Mouse (Mus musculus) c-Kit-positive CD71-positive TER-119-negative erythroid progenitor cells, embryonic 14.5 days (primary cell): ENCODE results near the gene Nfkbib.

ENCODE experiments used
- DNase-seq: peaks from one replicate; pipeline ENCODE4 v3.0.0-alpha.2; 2013; ENCODE audit warnings: low read depth

Nfkbib gene

DNA sequence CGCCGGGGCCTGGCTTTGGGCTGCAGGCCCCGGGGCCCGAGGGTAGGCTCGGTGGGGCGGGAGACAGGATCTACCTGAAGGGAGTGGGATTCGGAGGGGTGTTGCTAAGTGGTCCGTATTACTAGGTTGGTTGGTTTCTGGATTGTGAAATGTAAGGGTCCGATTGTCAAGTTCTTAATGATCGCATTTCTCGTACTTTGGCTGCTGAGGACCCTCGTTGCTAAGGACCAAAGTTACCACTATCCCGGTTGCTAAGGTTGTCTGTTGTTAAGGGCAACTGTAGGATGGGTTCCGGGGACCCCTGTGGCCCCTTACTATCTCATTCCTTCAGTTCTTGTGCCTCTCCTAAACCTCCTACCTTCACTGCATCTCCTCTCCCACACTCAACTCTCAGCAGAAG lies 402 bp downstream of the Nfkbib start:
- DNase-seq: no peak

DNA sequence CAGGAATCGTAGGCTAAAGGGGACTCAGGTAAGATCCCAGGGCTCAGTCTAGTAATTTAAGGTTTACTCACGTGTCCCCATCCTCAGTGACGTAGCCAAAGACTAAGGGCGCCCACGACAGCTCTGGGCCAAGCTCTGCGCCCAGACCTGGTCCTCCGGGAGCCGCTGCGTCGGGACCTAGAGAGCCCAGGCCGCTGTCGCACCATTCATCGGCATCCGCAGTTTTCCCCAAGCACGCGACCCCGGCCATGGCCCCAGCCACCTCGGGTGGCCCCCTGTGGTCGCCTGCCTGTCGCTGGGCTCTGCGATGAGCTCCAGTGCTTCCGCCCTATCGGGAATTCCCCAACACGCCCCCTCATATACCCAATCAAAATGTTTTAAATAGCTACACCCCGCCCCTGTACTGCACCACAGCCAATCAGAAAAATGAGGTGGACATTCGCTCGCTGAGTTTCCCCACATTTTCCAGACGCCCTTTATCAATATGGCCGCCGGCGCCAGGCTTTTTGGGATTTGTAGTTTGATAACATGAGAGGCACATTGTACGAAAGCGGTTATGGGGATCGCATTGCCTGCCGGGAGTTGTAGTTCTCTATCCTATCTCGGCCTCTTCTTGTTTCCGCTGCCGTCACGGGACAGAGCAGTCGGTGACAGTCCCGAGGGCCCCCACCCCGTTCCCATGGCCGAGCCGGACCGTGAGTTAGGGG lies 986 bp downstream of the Nfkbib start, which contains the start of gene Sirt2:
Sirt2 (plus strand) TSS at position 563 of the 707 bp plus-strand sequence.
- peak; percentile 99 for DNase-seq

GRCm38 (mm10) chr7:28765211-28765610 lies 2.1 kb downstream of the Nfkbib start:
- no peak for DNase-seq

DNA sequence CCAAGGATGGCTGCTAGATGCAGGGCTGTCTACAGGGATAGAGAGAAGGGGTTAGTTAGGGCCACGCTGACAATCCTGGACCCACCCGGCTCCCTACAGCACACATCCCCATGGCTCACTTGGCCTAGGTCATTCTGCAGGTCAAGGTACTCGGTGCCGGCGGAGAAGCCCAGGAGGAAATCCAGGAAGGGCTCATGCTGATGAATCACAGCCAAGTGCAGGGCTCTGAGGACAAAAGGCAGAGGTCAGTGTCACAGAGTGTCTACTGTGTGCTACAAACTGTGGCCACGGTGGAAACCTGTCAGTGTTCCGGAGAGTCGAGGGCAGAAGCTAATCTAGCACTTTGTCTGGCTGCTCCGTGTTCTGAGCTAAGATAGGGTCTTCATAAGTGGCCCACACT lies 5.4 kb downstream of the Nfkbib start:
- no peak for DNase-seq

- DNase-seq: no peak
These were observed 8.7 kb downstream of the Nfkbib start for GRCm38 (mm10) chr7:28758623-28759022.

GRCm38 (mm10) chr7:28756079-28756478 lies 11.2 kb downstream of the Nfkbib start, which contains the start of gene Ccer2:
Ccer2 (plus strand) TSS chr7:28756174.
- no peak for DNase-seq

DNA sequence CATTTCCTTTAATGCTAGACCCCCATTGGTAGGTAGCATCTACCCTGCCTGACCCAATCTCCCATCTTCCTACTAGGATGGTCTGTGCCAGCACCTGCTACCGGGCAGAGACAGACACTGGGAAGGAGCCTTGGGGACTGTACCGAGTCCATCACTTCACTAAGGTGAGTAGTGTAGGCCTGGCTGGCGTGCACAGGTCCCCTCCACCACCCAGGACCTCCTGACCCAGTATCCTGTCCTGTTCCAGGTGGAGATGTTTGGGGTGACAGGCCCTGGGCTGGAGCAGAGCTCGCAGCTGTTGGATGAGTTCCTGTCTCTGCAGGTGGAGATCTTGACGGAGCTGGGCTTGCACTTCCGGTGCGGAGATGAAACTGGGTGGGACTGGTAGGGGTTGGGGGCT lies 17.4 kb downstream of the Nfkbib start:
- no peak for DNase-seq

GRCm38 (mm10) chr7:28741709-28742438 lies 25.4 kb downstream of the Nfkbib start, which contains the start of the genes Mrps12 and Sars2:
Mrps12 (minus strand) TSS chr7:28741820.
Sars2 (plus strand) TSS chr7:28741992.
- DNase-seq: peak; percentile 97

DNA sequence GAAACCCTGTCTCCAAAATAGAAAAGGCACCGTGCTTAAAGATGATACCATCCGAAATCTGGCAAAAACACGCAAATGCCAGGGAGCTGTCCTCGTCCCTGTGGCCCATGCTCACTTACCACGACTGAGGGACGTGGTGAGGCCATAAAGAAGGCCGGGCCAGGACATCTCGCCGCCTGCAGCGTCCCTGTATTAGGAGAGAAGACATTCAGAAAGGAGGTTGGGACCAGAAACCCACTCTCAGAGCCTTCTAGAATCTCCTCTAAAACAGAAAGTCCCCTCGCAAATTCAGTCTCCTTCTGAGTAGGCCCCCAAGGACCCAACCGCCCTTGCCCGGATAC lies 26.0 kb downstream of the Nfkbib start:
- DNase-seq: no peak

DNA sequence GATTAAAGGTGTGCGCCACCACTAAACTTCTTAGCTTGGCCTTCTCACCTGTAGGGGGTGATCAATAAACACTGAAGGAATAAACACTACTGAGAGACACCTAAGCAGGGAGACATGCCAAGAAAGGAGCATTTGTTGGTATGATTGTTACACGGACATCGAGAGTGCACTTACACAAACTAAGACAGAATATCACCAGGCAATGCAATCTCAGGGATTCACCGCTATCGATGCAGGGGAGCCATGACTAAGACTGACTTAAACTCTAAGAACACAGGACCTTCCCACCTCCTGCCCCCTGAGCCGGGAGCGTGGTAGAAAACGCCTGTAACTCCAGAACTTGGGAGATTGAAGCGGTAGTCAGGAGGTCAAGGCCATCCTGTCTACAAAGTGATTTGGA lies 26.4 kb downstream of the Nfkbib start:
- no peak for DNase-seq

GRCm38 (mm10) chr7:28739829-28740228 lies 27.5 kb downstream of the Nfkbib start:
- DNase-seq: no peak

DNA sequence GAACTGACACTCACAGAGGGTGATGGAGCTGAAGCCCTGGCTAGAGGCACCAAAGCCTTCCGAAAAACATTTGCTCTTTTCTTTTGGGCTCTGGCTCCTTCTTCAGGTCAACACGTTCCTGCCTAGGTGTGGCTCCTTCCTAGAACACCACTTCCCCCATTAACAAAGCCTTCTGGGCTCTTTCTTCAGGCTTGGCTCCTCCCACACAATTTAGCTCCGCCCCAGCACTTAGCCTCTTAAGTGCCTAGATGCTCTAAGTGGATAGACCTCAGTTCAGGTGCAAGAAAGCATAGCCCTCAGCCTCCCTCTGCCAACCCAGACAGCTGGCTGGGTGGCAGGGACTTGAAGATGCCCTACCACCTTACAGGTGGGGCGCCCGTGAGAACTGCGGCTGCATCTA lies 31.6 kb downstream of the Nfkbib start:
- DNase-seq: no peak

GRCm38 (mm10) chr7:28733211-28733610 lies 34.1 kb downstream of the Nfkbib start:
- DNase-seq: no peak

DNA sequence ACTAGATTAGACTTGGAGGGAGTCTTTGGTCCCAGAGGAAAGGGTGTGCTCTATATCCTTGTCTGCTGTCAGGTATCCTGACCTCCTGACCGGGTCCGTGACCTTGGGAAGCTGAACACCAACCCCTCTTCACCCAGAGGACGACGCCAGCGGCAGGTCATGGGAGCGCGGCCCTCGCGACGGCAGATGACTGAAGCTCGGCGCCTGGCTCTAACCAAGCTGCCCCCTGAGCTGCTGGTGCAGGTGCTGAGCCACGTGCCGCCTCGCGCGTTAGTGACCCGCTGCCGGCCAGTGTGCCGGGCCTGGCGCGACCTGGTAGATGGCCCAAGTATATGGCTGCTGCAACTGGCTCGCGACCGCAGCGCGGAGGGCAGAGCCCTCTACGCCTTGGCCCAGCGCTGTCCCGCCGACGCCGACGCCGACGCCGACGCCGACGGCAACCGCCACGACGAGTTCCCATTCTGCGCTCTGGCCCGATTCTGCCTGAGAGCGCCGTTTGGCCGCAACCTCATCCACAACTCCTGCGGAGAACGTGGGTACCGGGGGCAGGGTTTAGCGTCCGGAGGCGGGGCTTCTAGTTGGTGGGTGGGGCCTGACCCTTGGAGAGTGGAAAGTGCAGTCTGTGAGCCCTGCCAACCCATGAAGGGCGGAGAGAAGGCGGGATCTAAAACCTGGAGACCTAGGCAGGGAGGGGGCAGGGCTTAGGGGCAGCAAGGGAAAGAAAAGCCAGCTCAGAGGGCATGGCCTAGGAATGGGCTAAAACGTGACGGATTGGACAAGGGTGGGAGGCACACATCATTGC lies 34.8 kb downstream of the Nfkbib start:
- peak; percentile 82 for DNase-seq

GRCm38 (mm10) chr7:28727649-28728340 lies 39.5 kb downstream of the Nfkbib start:
- no peak for DNase-seq

DNA sequence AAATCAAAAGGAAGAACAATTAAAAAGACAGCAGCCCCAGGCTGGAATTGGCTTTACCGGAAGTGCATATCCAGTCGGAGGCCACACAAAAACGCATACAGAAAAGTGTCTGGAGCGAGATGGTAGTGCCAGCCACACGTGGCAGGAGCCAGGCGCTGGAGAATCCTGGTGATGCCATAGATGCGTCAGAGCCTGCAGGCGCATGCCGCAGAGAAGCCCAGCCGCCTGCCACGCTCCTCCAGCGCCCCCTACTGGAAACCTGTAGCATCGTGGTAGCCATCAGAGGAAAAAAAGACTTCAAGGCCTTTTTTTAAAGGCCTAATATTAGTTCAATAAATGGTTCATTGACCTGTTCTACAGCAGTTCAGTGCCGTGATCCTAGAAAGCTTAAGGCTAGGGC lies 40.7 kb downstream of the Nfkbib start:
- DNase-seq: peak; percentile 44

DNA sequence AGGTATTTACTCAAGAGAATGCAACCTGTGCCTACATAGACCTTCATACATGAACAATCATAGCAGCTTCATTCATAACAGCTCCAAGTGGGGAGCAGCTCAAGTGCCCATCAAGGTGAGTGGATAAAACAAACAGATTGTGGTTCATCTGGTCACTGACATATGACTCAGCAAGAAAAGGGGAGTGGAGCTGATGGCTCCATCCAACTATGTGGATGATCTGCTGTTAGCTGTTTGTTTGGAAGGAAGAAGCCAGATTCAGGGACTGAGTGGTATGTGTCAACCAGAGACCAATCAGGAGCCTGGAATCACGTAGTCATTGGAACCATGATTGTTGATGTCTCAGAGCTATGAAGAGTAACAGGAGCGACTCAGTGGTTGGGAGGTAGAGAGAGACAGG lies 42.7 kb downstream of the Nfkbib start:
- no peak for DNase-seq

DNA sequence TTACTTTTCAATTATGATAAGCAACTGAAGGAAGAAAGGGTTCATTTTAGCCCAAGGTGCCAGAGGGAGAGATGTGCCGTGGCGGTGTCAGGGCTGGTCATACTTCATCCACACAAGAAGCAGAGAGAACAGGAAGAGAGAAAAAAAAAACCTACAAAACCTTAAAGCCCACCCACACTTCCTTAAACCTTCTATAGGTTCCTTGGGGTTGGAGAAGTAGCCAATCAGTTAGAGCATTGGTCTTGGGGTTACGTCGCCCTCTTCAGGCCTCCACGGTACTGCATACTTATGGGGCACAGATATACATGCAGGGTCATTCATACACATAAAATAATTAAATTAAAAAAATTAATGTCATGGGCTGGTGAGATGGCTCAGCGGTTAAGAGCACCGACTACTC lies 45.2 kb downstream of the Nfkbib start:
- DNase-seq: no peak

DNA sequence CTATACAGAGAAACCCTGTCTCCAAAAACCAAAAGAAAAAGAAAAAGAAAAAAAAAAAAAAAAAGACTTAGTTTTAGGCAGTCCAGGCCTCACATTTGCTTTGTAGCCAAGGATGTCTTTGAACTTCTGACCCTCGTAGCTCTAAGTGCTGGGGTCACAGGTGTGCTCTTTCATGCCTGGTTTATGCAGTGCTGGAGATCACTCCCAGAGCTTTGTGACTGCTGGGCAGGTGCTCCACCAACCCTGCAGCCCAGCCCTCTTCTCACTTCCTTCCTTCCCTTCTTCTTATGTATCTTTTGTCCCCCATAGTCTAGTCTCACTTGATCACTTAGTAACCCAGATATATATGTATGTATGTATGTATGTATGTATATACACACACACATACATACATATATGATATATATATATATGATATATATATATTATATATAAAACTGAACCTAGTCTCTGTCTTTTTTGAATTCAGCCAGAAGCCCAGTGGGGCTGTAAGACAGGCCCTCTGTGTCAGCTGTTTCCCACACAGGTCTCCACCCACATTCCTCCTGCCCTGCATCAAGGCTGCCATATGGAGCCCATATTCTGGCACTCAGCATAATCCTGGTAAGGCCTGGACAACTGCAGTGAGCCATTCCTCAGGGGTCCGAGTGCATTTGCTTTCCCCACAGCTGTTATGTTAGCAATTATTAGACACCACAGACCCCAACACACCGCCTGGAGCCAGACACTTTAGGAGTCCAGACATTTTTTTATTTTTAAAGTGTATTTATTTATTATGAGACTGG lies 46.4 kb downstream of the Nfkbib start:
- DNase-seq: no peak

DNA sequence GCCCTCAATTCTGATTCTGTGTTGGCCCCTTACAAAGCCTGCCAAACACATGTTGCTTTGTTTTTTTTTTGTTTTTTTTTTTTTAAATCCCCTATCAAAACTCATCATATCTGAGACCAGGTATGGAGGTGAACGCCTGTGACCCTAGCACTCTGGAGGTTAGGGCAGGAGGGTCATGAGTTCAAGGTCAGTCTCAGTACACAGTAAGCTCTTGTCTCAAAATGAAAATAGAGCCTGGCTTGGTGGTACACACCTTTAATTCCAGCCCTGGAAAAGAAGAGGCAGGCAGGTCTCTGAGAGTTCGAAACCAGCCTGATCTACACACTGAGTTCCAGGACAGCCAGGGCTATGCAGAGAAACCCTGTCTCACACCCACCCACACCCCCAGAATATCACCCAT lies 47.7 kb downstream of the Nfkbib start:
- no peak for DNase-seq

DNA sequence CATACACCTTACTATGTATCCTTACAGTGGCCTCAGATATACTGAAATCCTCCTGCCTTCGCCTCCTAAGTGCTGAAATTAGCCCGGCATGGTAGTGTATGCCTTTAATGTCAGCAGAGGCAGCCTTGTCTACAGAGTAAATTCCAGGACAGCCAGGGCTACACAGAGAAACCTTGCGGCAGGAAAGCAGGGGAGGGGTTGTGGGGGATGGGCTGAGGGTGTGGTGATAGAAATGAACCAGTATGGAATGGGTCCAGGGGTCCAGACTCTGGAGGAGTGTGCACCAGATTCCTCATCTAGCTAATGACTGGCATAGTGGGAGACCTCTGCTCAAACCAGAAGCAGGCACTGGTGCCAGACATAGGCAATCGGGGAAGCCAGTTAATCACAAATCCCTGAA lies 48.2 kb downstream of the Nfkbib start:
- no peak for DNase-seq
